Mouse (Mus musculus) c-Kit-positive CD71-positive TER-119-positive erythroid progenitor cells, embryonic 14.5 days (primary cell): ENCODE results near the gene Nfe2.
A peak's percentile ranks its signal among the peaks of the same experiment; 100 is the strongest.

Experiments used
- DNase-seq: peaks from one replicate; pipeline ENCODE4 v3.0.0-alpha.2; 2013; ENCODE audit warnings: low spot score

The Nfe2 gene

GRCm38 (mm10) chr15:103216052-103216451 is 42.2 kb downstream of the Nfe2 start:
- DNase-seq, result no peak

GRCm38 (mm10) chr15:103214971-103215907 is 43.0 kb downstream of the Nfe2 start:
- DNase-seq, result peak; percentile 64

GRCm38 (mm10) chr15:103214149-103214548 is 44.1 kb downstream of the Nfe2 start:
- DNase-seq, result no peak

- no peak for DNase-seq
Measured at GRCm38 (mm10) chr15:103205156-103205555, 53.0 kb downstream of the Nfe2 start.

- no peak for DNase-seq
Measured at GRCm38 (mm10) chr15:103202088-103202793, 56.0 kb downstream of the Nfe2 start.
